Mouse (Mus musculus) forebrain, embryonic 10.5 days (tissue): ENCODE results near the gene Kirrel3. TPM values are rescaled to one million over a fixed set of nuclear protein-coding genes. Genes with fewer than 3 reads are reported as not detected.

Experiments used
- DNase-seq: peaks from one replicate; pipeline ENCODE4 v3.0.0-alpha.2; 2017; ENCODE audit warnings: low spot score; ENCODE audit errors: extremely low spot score
- H3K27ac ChIP-seq: fragments of 300-500 bp; sonication (generic); 2 replicates; pipeline ENCODE4 v1.5.1; 2016; ENCODE audit warnings: mild to moderate bottlenecking
- H3K27me3 ChIP-seq: fragments of 300-500 bp; sonication (generic); 2 replicates; pipeline ENCODE4 v1.6.1; 2016; ENCODE audit warnings: mild to moderate bottlenecking; ENCODE audit not compliant: poor library complexity, severe bottlenecking
- H3K36me3 ChIP-seq: fragments of 300-500 bp; sonication (generic); replicated peaks from 2 replicates; pipeline ENCODE4 v1.6.1; 2016; ENCODE audit warnings: mild to moderate bottlenecking, moderate library complexity
- H3K4me1 ChIP-seq: fragments of 300-500 bp; sonication (generic); 2 replicates; pipeline ENCODE4 v1.6.1; 2016
- H3K4me3 ChIP-seq: fragments of 300-500 bp; sonication (generic); 2 replicates; pipeline ENCODE4 v1.5.1; 2016; ENCODE audit warnings: mild to moderate bottlenecking, moderate library complexity
- H3K9me3 ChIP-seq: fragments of 300-500 bp; sonication (generic); 2 replicates; pipeline ENCODE4 v1.6.1; 2016; ENCODE audit warnings: mild to moderate bottlenecking, moderate library complexity
- WGBS: fragments of 180-500 bp; shearing (Covaris S2); methylation state at CpG from one replicate; pipeline ENCODE4 v1.1.7; 2016; 5-methylcytosine and 5-hydroxymethylcytosine counted together
- polyA plus RNA-seq: library from polyadenylated mRNA; unstranded; fragments of >200 nt; fragmentation: Nextera tagmentation; extraction: Ambion mirVana; gene quantifications from 2 replicates; pipeline ENCODE4 v1.2.1, GENCODE M21; 2016

The Kirrel3 gene
- polyA plus RNA-seq, 1 experiment from 2014 or later, result 3.0 TPM

- Histone ChIP-seq H3K4me1 (peaks cover 19% of the 10 kb centered on the region), H3K27me3 (peaks cover 3% of the 10 kb centered on the region), H3K27ac (no peak overlapping the region), H3K9me3 (no peaks in the 10 kb centered on the region), H3K36me3 (no peaks in the 10 kb centered on the region), H3K4me3 (no peak overlapping the region)
- WGBS, result 81% methylated on average over 5 of the region's 5 CpGs
- DNase-seq, result no peak
Observed at GRCm38 (mm10) chr9:34752076-34752800, 266.5 kb downstream of the Kirrel3 start.

GRCm38 (mm10) chr9:34752801-34753170 lies 267.1 kb downstream of the Kirrel3 start:
- peak; percentile 75 for DNase-seq
- H3K36me3 ChIP-seq, result no peaks in the 10 kb centered on the region
- 32% methylated on average over 4 of the region's 4 CpGs for WGBS

GRCm38 (mm10) chr9:34753891-34754290 lies 268.2 kb downstream of the Kirrel3 start:
- no peak overlapping the region; the same call in 1 of the 2 replicates for H3K27ac ChIP-seq
- WGBS, result 82% methylated on average over 5 of the region's 5 CpGs

More at GRCm38 (mm10) chr9:34752801-34753170, 267.1 kb downstream of the Kirrel3 start:
- peaks cover 17% of the 10 kb centered on the region for H3K4me1 ChIP-seq
- H3K4me3 ChIP-seq, result no peak overlapping the region
- H3K27me3 ChIP-seq, result peaks cover 6% of the 10 kb centered on the region
- no peak overlapping the region for H3K27ac ChIP-seq
- no peaks in the 10 kb centered on the region for H3K9me3 ChIP-seq

GRCm38 (mm10) chr9:34754523-34755097 lies 268.9 kb downstream of the Kirrel3 start:
- no peak for DNase-seq
- H3K27me3 ChIP-seq, result peaks cover 6% of the 10 kb centered on the region
- no peak overlapping the region; the same call in 1 of the 2 replicates for H3K27ac ChIP-seq
- no peak overlapping the region for H3K4me3 ChIP-seq
- no peaks in the 10 kb centered on the region for H3K36me3 ChIP-seq
- peaks cover 17% of the 10 kb centered on the region for H3K4me1 ChIP-seq
- 26% methylated on average over 6 of the region's 6 CpGs for WGBS
- H3K9me3 ChIP-seq, result no peaks in the 10 kb centered on the region

More at GRCm38 (mm10) chr9:34753891-34754290, 268.2 kb downstream of the Kirrel3 start:
- H3K9me3 ChIP-seq, result no peaks in the 10 kb centered on the region
- H3K4me1 ChIP-seq, result peaks cover 17% of the 10 kb centered on the region
- peaks cover 6% of the 10 kb centered on the region for H3K27me3 ChIP-seq
- DNase-seq, result no peak
- no peaks in the 10 kb centered on the region for H3K36me3 ChIP-seq
- H3K4me3 ChIP-seq, result no peak overlapping the region

DNA sequence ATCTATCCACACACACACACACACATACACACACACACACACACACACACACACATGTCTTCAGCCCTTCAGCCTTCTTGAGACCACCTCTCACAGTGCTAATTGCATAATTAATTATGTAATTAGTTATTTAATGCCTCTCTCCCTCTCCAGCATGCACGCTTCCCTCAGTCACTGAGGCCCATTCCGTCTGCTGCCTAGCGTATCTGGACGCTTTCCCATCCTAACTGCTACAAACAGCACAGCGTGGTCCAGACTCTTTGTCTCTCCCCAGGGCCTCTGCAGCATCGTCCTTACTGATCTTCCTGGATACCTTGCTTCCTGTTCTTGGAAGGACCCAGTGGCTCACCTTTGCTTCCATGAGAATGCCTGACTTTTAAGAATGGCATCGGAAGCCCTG lies 270.4 kb downstream of the Kirrel3 start:
- Histone ChIP-seq H3K36me3 (no peaks in the 10 kb centered on the region), H3K27me3 (peaks cover 6% of the 10 kb centered on the region; the same call in 1 of the 2 replicates), H3K9me3 (no peaks in the 10 kb centered on the region), H3K4me3 (no peak overlapping the region), H3K27ac (no peak overlapping the region), H3K4me1 (peaks cover 18% of the 10 kb centered on the region)
- no peak for DNase-seq
- 93% methylated on average over 7 of the region's 7 CpGs for WGBS

- Histone ChIP-seq H3K36me3 (no peaks in the 10 kb centered on the region), H3K27ac (no peak overlapping the region), H3K27me3 (peaks cover 6% of the 10 kb centered on the region; the same call in 1 of the 2 replicates), H3K9me3 (no peaks in the 10 kb centered on the region), H3K4me1 (peaks cover 17% of the 10 kb centered on the region; the same call in 1 of the 2 replicates), H3K4me3 (no peak overlapping the region)
- WGBS, result 63% methylated on average over 5 of the region's 5 CpGs
- DNase-seq, result no peak
Observed at GRCm38 (mm10) chr9:34758925-34759324, 273.2 kb downstream of the Kirrel3 start.

DNA sequence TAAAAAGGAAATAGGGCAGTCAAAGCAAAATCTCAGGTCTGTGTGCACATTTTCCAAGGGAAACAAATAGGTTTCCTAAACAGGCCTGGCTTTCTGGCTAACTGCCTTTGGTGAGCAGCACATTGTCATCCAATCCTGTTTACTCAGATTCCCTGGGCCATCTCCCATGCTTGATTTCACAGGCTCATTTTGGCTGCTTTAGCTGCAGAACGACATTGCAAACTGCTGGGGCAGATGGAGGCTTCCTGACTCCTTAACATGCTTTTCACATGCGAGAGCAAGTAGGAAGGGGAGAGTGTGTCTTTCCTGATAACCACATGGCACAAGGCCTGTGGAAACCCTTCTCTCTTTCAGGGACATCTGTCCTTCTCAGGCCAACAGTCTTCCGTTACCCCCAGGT lies 274.8 kb downstream of the Kirrel3 start:
- no peak for DNase-seq
- Histone ChIP-seq H3K4me3 (no peak overlapping the region), H3K9me3 (no peaks in the 10 kb centered on the region), H3K27ac (no peak overlapping the region), H3K36me3 (no peaks in the 10 kb centered on the region), H3K27me3 (peaks cover 6% of the 10 kb centered on the region; the same call in 1 of the 2 replicates), H3K4me1 (peaks cover 5% of the 10 kb centered on the region; the same call in 1 of the 2 replicates)
- 64% methylated on average over 3 of the region's 3 CpGs for WGBS

DNA sequence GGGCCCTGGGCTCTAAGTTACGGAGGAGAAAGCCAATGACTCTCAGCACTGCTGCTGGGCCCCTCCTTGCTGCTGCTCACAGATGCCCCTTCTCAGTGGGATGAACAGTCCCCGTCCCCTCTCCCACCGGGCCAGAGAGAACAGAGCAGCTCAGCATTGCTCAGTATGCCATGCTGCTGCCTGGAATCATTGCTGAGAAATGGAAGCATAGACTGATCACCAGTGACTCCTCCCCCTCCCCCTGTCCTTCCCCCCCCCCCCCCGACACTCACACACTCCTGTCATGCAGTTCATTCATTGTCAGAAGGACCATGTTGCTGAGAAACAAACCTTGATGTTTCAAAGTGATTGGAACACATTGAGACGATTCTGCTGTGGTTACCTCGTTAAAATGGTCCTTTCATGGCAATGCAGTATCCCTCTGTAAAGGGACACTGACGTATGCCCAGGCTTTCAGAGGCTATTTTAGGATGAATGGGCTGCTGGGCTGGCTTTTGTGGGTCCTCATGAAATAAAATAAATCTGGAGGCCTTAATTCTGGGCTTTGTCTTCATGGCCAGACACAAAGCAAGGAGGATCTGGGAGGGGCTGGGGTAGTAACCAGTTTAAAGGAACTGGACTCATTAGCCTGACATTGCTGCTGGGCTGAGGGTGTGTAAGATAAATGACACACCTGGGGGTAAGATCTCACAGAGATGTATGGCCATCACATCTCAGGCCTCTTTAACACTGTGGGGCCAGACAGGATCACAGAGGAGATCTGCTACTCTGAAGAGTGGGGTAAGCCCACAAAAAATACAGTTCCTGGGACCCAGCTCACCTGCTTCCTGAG lies 281.3 kb downstream of the Kirrel3 start:
- DNase-seq, result no peak
- 31% methylated on average over 7 of the region's 7 CpGs for WGBS

GRCm38 (mm10) chr9:34768961-34769360 lies 283.3 kb downstream of the Kirrel3 start:
- H3K27me3 ChIP-seq, result no peaks in the 10 kb centered on the region
- WGBS, result 93% methylated on average over 2 of the region's 2 CpGs

More for the DNA sequence above, 281.3 kb downstream of the Kirrel3 start:
- no peak overlapping the region for H3K4me3 ChIP-seq
- H3K27ac ChIP-seq, result 0 out of 2 replicates have a peak overlapping the region, but pooled peaks have one; percentile 35
- H3K4me1 ChIP-seq, result peaks cover 13% of the 10 kb centered on the region
- peaks cover 14% of the 10 kb centered on the region; the same call in 1 of the 2 replicates for H3K9me3 ChIP-seq
- no peaks in the 10 kb centered on the region for H3K36me3 ChIP-seq
- no peaks in the 10 kb centered on the region for H3K27me3 ChIP-seq

DNA sequence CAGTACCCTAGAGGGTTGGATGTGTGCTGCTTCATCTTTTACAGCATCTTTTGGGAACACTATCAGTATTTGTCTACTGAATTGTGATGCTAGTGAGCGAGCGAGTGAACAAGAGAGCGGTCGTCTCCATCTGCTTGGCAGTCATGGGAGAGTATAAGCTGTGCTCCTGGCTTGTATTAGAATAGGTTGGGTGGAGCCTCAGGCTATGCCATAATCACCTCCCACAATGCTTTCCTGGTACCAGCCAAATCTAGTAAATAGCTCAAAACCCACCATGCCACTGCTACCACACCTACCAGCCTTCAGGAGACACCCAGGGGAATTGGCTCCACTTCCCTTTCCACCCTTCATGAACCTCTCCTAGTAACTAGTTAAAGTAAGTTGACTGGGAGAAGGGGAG lies 285.3 kb downstream of the Kirrel3 start:
- DNase-seq, result no peak
- H3K4me1 ChIP-seq, result peaks cover 13% of the 10 kb centered on the region
- no peak overlapping the region for H3K27ac ChIP-seq
- no peaks in the 10 kb centered on the region for H3K27me3 ChIP-seq
- H3K9me3 ChIP-seq, result peaks cover 14% of the 10 kb centered on the region; the same call in 1 of the 2 replicates
- H3K36me3 ChIP-seq, result no peaks in the 10 kb centered on the region
- WGBS, result 97% methylated on average over 4 of the region's 4 CpGs
- no peak overlapping the region for H3K4me3 ChIP-seq

More at GRCm38 (mm10) chr9:34768961-34769360, 283.3 kb downstream of the Kirrel3 start:
- Histone ChIP-seq H3K36me3 (no peaks in the 10 kb centered on the region), H3K4me1 (peaks cover 13% of the 10 kb centered on the region), H3K27ac (no peak overlapping the region), H3K9me3 (peaks cover 14% of the 10 kb centered on the region; the same call in 1 of the 2 replicates), H3K4me3 (no peak overlapping the region)
- DNase-seq, result no peak

DNA sequence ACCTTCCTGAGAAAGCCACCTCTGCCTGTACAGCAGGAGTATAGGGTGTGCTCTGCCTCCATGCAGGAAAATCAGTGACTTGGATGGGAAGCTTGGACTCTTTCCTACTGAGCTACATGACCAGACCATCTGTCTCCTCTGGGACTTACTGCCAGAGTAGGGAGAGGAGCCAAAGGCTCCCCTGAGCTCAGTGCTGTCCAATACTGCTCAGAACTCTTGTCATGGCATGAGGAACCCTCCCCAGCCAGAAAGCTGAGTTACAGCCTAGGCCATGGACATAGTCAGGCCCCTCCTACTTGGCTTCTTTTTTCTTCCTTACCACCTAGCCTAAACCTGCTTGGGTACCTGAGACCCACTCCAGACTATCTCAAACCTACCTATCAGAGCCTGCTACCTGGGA lies 285.7 kb downstream of the Kirrel3 start:
- DNase-seq, result no peak
- no peak overlapping the region for H3K27ac ChIP-seq

DNA sequence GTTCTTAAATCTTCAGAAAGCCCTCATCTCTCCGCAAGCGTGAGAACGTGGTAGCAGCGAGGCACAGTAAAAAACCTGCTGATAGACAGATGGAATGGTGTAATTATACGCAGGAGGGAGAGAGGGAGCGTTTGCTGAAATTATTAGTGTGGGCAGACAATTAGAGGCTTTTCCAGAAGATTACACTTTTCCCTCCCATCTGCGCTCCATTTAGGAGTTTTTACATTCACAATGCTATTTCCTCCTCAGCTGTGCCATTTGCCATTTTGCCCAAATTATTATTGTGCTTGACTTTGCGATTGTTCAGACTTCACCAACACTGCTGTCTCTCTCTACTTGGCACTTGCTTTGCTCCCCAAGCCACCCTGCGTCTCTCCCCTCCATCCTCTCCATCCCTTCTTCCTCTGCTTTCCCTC lies 286.3 kb downstream of the Kirrel3 start:
- DNase-seq, result no peak
- Histone ChIP-seq H3K27ac (no peak overlapping the region), H3K4me1 (peaks cover 5% of the 10 kb centered on the region), H3K4me3 (no peak overlapping the region), H3K9me3 (peaks cover 14% of the 10 kb centered on the region; the same call in 1 of the 2 replicates), H3K27me3 (no peaks in the 10 kb centered on the region), H3K36me3 (no peaks in the 10 kb centered on the region)
- WGBS, result 90% methylated on average over 9 of the region's 9 CpGs

More for the DNA sequence above, 285.7 kb downstream of the Kirrel3 start:
- peaks cover 14% of the 10 kb centered on the region; the same call in 1 of the 2 replicates for H3K9me3 ChIP-seq
- no peaks in the 10 kb centered on the region for H3K36me3 ChIP-seq
- peaks cover 11% of the 10 kb centered on the region for H3K4me1 ChIP-seq
- no peak overlapping the region for H3K4me3 ChIP-seq
- no peaks in the 10 kb centered on the region for H3K27me3 ChIP-seq
